Comparison of ENCODE assay signal across 14 mouse cellular contexts in the genomic region with DNA sequence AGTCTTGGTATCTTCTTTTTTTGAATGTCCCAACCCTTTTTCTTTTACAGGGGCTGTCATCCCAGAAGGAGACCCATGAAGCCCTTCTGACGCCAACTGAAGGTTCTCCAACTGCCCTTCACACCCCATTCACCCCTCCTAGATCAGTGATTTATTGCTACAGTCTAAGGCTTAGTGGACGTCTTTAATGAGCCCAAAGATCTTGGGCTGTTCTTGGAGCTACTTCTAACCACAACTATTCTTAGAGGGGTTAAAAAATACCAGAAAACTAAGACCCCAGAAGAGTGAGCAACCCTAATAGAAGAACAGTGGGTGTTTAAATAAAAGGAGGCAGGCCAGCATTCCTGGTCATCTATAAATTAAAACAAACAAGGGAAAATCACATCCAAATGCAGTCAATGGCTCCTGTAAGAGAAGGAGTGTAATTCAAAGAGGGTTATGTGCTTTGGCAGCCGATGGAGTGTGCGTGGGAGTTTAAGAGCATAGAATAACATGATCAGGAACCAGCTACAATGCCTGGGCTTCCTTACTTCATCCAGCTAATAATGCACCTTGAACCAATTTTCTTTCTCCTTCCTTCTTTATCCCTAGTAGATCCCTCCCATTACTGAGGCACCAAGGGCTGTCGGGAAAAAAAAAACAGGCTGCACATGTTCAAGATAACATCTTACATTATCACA.
"Had no signal": no experiment of that assay in that cellular context is flagged by ENCODE, and none has a peak within 500 bp of the region (broad histone marks: within the 10 kb centered on the region; RNA-seq: fewer than 3 reads in every experiment).

No protein-coding gene starts in this region.

- H3K9me3 ChIP-seq: limb, embryonic 12.5 days; liver, embryonic 12.5 days; midbrain, embryonic 15.5 days had no signal

- ATAC-seq: intestine, embryonic 16.5 days; liver, embryonic 12.5 days; midbrain, embryonic 15.5 days had no signal

- H3K4me1 ChIP-seq: liver, embryonic 12.5 days; megakaryocyte, embryonic 14.5 days; midbrain, embryonic 15.5 days had no signal

- H3K27ac ChIP-seq: limb, embryonic 12.5 days; liver, embryonic 12.5 days; macrophage; midbrain, embryonic 15.5 days had no signal

- H3K36me3 ChIP-seq: limb, embryonic 12.5 days; liver, embryonic 12.5 days; midbrain, embryonic 15.5 days had no signal

- H3K4me3 ChIP-seq: limb, embryonic 12.5 days; liver, embryonic 12.5 days; megakaryocyte, embryonic 14.5 days; midbrain, embryonic 15.5 days had no signal

- DNase-seq: kidney, adult 9 months; layer of hippocampus, postnatal 36 days; lung, postnatal 10 days; right cerebral cortex, adult 18-20 months; right cerebral cortex, postnatal 25 days; thymus, postnatal 4 days had no signal

- H3K9ac ChIP-seq: limb, embryonic 12.5 days; liver, embryonic 12.5 days; lung, embryonic 14.5 days; midbrain, embryonic 15.5 days had no signal

- H3K4me2 ChIP-seq: limb, embryonic 12.5 days; liver, embryonic 12.5 days; lung, embryonic 14.5 days; midbrain, embryonic 11.5 days; midbrain, embryonic 15.5 days had no signal

- H3K27me3 ChIP-seq: limb, embryonic 12.5 days; liver, embryonic 12.5 days; megakaryocyte, embryonic 14.5 days; midbrain, embryonic 15.5 days had no signal
